Mouse (Mus musculus): ENCODE measurements around the gene Slc51b.
A peak's percentile ranks its signal among the peaks of the same experiment; 100 is the strongest.

Gene Slc51b

GRCm38 (mm10) chr9:65422760-65423501 is at the start of gene Slc51b:
Gene Slc51b, minus strand, starts transcription at chr9:65422955.
- DNase-seq (ENCODE audit: low read depth): no peak

DNA sequence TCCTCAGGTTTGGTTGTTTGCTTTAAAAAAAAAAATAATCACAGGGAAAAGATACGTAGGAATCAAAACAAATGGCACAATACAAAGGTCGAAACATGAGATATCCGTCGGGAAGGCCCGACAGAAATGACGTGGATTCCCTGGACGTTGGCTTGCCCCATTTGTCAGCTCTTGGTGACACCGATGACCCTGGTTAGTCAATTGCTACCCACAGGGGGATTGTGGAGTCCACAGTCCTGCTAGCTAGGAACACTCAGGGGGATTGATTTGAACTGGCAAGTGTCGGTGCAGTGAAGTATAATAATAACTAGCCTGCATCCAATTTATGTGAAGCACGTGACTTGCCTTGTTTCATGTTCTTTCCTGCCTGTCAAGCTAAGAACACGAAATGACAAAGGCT is 44.9 kb upstream of the Slc51b start:
- no peak for DNase-seq (ENCODE audit: low read depth)

- DNase-seq (ENCODE audit: low read depth): no peak
Observed at GRCm38 (mm10) chr9:65465241-65465640, 42.5 kb upstream of the Slc51b start.

DNA sequence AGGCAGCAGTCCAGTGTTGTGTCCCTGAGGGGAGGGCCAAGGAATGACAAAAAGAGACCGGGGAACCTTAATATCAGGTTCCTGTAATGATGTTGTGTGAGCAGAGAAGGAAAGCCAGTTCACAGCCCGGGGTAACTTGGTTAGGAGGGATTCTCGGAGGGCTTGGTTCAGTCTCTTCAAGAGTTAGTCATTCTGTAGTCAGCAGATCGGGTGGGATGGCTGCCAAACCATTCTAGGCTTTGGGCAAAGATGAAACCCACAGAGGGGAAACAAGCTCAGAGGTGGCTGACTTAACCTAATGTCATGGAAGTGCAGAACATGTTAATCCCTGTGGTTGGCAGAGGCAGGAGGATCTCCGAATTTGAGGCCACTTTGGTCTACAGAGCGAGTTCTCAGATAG is 41.4 kb upstream of the Slc51b start:
- DNase-seq (ENCODE audit: low read depth): no peak

GRCm38 (mm10) chr9:65462544-65462943 is 39.8 kb upstream of the Slc51b start:
- peak; percentile 9 for DNase-seq (ENCODE audit: low read depth)

DNA sequence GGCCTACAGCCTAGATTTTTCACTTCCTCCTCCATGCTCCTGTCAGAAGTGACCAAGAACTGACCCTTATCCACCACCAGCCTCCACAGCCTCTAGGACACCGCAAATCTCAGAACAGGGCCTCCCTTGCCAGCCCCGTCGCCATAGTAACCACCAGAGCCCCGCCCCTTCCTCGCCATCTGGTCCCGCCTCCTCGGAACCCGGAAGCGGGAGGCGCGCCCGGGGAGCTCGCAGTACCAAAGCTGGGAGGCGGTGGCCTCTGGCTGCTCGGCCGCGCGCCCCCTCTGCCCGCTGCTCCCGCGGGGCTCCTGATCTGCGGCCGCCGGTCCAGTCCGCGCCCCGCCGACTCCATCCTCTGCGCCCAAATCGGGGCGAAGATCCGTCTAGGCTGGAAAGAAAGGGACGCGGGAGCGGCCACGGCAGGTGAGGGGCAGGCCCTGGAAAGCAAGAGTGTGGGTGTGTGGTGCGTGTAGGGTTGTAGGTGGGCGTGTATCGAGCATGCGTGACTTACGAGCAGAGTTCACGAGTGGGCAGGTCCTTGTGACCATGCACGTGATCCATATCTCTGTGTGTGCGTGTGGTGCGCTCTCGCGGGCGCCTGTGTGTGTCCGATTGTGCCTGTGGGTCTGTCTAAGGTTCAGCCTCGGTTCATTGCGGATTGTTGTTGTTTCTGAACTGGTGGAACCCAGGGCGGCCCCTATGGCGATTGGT is 38.1 kb upstream of the Slc51b start, which contains the start of gene Spg21:
Gene Spg21, plus strand, starts transcription at position 216 of the 711 bp plus-strand sequence.
- peak; percentile 95 for DNase-seq (ENCODE audit: low read depth)

GRCm38 (mm10) chr9:65460198-65460597 is 37.4 kb upstream of the Slc51b start:
- DNase-seq (ENCODE audit: low read depth): no peak

- no peak for DNase-seq (ENCODE audit: low read depth)
Observed at GRCm38 (mm10) chr9:65458975-65459374, 36.2 kb upstream of the Slc51b start.

- DNase-seq (ENCODE audit: low read depth): no peak
Observed at GRCm38 (mm10) chr9:65447951-65448350, 25.2 kb upstream of the Slc51b start.

- DNase-seq (ENCODE audit: low read depth): no peak
Observed at GRCm38 (mm10) chr9:65444692-65445091, 21.9 kb upstream of the Slc51b start.

DNA sequence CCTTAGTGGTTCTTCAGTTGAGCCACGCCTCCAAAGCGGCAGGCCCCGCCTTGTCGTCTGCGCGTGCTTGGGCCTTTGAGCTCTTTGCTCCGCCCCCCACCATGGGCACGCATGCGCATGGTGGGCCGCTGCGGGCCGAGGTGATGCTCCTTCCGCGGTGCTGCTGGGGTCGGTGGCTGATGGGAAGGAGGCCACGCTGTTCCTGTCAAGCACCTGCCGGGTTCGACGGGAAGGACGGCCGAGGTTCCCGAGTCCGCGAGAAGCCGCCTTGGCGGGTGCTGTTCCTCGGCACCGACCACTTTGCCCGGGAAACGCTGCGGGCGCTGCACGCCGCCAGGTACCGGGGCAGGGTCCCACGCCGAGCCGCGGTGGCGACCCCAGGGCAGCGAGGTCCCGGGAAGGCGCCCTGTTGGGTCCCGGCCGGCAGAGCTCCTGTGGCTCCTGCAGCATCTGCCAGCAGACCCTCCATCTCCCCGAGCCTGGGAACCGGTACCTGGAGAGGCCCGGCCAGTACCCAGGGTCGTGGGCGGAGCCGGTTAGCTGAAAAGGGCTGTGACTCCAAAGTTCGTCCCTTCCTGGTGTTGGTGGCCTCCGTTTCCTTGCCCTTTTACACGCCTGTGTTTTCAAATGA is 13.0 kb upstream of the Slc51b start, which contains the start of gene Mtfmt:
Gene Mtfmt, plus strand, starts transcription at position 112 of the 631 bp plus-strand sequence.
- DNase-seq (ENCODE audit: low read depth): peak; percentile 99

DNA sequence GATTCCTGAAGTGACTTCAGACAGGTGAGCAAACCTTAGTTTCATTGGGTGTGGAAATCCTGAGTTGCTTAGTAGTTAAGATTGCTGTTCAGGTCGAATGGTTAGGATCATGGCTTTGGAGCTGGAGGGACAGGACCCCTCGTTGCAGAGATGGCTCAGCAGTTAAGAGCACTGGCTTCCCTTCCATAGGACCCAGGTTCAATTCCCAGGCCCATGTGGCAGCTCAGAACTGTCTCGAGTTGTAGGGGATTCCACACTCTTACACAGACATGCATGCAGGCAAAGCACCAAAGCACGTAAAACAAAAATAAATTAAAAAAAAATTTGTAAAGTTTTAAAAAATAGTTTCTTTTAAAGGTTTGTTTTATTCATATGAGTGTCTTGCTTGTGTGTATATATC is 12.5 kb upstream of the Slc51b start:
- DNase-seq (ENCODE audit: low read depth): no peak

DNA sequence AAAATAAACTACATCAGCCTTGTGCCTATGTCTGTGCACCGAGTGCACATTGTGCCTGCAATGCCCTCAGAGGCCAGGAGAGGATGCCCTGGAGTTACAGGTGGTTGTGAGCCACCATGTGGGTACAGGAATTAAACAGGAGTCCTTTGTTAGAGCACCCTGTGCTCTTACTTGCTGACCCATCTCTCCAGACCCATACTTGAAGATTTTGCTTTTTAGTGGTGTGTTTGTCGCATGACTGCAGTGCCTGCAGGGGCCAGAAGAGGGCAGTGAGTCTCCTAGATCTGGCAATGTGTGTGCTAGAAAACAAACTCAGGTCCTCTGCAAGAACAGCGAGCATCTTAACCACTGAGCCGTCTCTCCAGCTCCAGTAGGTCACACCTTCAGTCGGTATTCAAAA is 11.4 kb upstream of the Slc51b start:
- DNase-seq (ENCODE audit: low read depth): peak; percentile 82

- DNase-seq (ENCODE audit: low read depth): peak; percentile 89
Observed at GRCm38 (mm10) chr9:65432236-65432635, 9.5 kb upstream of the Slc51b start.

- DNase-seq (ENCODE audit: low read depth): no peak
Observed at GRCm38 (mm10) chr9:65430921-65431320, 8.2 kb upstream of the Slc51b start.

- no peak for DNase-seq (ENCODE audit: low read depth)
Observed at GRCm38 (mm10) chr9:65430401-65430800, 7.6 kb upstream of the Slc51b start.

DNA sequence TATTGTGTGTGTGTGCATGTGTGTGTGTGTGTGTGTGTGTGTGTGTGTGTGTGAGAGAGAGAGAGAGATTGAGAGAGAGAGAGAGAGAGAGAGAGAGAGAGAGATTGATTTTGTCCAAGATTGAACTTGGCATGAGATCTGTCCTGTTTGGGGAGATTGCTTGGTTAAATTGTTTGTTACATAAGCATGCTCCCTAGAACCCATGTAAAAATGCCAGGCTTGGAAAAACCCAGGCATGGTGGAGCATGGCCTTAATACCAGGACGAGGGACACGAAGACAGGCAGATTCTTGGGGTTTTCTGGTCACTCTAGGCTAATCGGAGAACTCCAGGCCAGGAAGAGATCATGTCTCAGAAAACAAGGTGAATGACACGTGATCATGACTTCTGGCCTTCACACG is 5.2 kb upstream of the Slc51b start:
- no peak for DNase-seq (ENCODE audit: low read depth)

GRCm38 (mm10) chr9:65427511-65427910 is 4.8 kb upstream of the Slc51b start:
- no peak for DNase-seq (ENCODE audit: low read depth)

- no peak for DNase-seq (ENCODE audit: low read depth)
Observed at GRCm38 (mm10) chr9:65424393-65424792, 1.6 kb upstream of the Slc51b start.

GRCm38 (mm10) chr9:65419633-65420032 is 3.1 kb downstream of the Slc51b start:
- no peak for DNase-seq (ENCODE audit: low read depth)

- DNase-seq (ENCODE audit: low read depth): no peak
Observed at GRCm38 (mm10) chr9:65417738-65418137, 5.0 kb downstream of the Slc51b start.

DNA sequence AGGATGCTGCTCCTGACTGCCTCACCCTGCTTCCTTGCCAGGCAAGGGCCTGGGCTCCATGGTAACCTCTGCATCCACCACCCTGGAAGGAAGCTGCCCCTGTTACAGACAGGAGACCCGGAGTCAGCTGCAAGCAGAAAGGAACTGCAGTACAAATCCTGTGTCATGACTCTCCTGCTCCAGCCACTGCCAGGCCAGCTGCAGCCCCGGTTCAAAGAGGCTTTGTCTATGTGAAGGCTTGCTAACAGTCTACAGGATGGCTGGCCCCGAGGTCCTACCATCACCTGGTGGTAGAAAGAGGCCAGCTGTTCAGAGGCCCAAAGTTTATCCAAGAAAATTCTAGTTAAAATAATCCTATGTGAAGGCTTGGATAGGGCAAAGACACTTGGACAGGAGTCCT is 11.4 kb downstream of the Slc51b start:
- DNase-seq (ENCODE audit: low read depth): no peak

DNA sequence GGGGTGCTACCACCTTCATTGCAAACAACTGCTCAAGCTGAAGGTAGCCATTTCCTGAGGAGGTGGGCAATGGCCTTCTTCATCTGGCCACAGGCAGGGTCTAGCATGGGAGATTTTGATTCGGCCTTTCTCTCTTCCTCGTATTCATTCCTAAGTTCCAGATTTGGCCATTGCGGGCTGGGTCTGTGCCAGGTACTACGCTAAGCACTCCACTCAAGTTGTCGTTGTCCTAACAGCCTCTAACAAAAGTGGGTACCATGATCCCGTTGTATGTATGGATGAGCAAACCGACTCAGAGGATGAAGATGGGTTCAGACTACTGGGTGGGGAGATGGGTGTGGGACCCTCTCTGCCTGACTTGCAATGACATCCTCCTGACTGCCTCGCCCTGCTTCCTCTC is 12.4 kb downstream of the Slc51b start:
- no peak for DNase-seq (ENCODE audit: low read depth)
